Mouse (Mus musculus) thymus, adult 2 months (tissue): ENCODE data around the gene Rln1. TPM values are rescaled to one million over a fixed set of nuclear protein-coding genes. Genes with fewer than 3 reads are reported as not detected.

Experiments
- DNase-seq: peaks from one replicate; pipeline ENCODE4 v3.0.0; 2021
- H3K27ac ChIP-seq: fragments of 200-500 bp; 2 replicates; pipeline ENCODE4 v1.5.1; 2012; ENCODE audit warnings: low read length, control low read depth; ENCODE audit not compliant: control insufficient read depth, insufficient read depth
- H3K27me3 ChIP-seq: fragments of 200-500 bp; 2 replicates; pipeline ENCODE4 v1.6.1; 2012; ENCODE audit warnings: mild to moderate bottlenecking, low read length, moderate library complexity, mixed read lengths; ENCODE audit not compliant: control insufficient read depth, insufficient read depth
- H3K36me3 ChIP-seq: fragments of 200-500 bp; 2 replicates; pipeline ENCODE4 v1.6.1; 2012; ENCODE audit warnings: mild to moderate bottlenecking, low read length, moderate library complexity; ENCODE audit not compliant: control insufficient read depth, insufficient read depth
- H3K4me1 ChIP-seq: fragments of 200-500 bp; replicated peaks from 2 replicates; pipeline ENCODE4 v1.6.1; 2012; ENCODE audit warnings: low read length; ENCODE audit not compliant: control insufficient read depth, insufficient read depth
- H3K4me3 ChIP-seq: fragments of 200-500 bp; 2 replicates; pipeline ENCODE4 v1.5.1; 2012; ENCODE audit warnings: mild to moderate bottlenecking, low read length, control low read depth, moderate library complexity; ENCODE audit not compliant: control insufficient read depth, insufficient read depth
- CTCF ChIP-seq: fragments of 200-500 bp; IDR thresholded peaks from 2 replicates; pipeline ENCODE4 v1.5.1; 2012; ENCODE audit warnings: mild to moderate bottlenecking, control low read depth, low read length, moderate library complexity, borderline replicate concordance; ENCODE audit not compliant: control insufficient read depth, poor library complexity, insufficient read depth; ENCODE audit errors: extremely low read depth
- POLR2A ChIP-seq: fragments of 200-500 bp; IDR thresholded peaks from 2 replicates; pipeline ENCODE4 v1.6.1; 2012; ENCODE audit warnings: mild to moderate bottlenecking, low read length, control low read depth, moderate library complexity; ENCODE audit not compliant: control insufficient read depth, poor library complexity, insufficient read depth; ENCODE audit errors: extremely low read depth
- WGBS: fragments of 180-500 bp; shearing (Covaris S2); methylation state at CpG from one replicate; pipeline ENCODE4 v1.1.7; 2018; 5-methylcytosine and 5-hydroxymethylcytosine counted together
- polyA plus RNA-seq: library from polyadenylated mRNA; depleted of rRNA; stranded (reverse); fragments of >200 nt; gene quantifications from 2 replicates; pipeline ENCODE4 v1.2.3, GENCODE M21; 2012

Gene Rln1
- polyA plus RNA-seq, 1 experiment = 0.20 TPM

DNA sequence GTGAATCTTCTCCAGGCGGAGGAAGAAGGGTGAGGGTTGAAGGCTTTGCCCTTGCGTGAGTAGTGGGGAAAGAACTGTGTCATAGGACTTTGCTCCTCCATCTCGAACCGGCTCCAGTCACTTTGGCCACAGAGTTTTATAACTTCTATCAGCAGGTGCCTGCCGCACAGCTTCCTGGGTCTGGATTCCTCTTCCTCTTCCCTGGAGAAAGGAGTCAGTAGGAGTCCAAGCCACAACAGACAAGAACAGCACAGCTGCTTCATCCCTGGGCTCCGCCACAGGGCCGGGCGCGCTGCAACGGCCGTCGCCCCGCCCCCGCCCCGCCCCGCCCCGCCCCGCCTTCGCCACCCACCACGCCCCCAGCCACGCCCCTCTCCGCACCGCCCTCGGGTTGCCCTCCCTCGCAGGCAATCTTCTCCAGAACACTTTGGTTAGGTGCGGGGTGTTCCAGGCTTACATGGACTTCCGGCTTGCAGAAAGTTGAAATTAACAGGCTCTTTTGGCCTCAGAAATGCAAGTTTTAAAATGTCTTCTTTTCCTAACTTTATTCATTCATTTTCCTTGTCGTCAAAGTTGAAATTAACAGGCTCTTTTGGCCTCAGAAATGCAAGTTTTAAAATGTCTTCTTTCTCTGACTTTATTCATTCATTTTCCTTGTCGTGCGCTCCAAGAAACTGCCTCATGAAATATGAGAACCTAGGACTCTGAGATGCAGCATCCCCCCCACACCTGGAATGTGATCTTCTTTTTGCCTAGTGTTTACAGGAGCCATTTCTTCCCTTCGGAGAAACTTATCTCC lies 9.2 kb downstream of the Rln1 start, which contains the start of gene Insl6:
TSS of gene Insl6 (minus strand) at position 304 of the 799 bp plus-strand sequence.
- WGBS = 5% methylated on average over 31 of the region's 31 CpGs
- H3K4me3 ChIP-seq = peak within 1 kb of the TSS; percentile 65
- no peaks in the 10 kb centered on the region for H3K27me3 ChIP-seq
- H3K4me1 ChIP-seq = peaks cover 12% of the 10 kb centered on the region
- 0 out of 2 replicates have a peak within 1 kb of the TSS, but pooled peaks have one; percentile 42 for H3K27ac ChIP-seq
- no peaks in the 10 kb centered on the region for H3K36me3 ChIP-seq
- TF ChIP-seq CTCF (no peak), POLR2A (no peak)
- peak; percentile 72 for DNase-seq

DNA sequence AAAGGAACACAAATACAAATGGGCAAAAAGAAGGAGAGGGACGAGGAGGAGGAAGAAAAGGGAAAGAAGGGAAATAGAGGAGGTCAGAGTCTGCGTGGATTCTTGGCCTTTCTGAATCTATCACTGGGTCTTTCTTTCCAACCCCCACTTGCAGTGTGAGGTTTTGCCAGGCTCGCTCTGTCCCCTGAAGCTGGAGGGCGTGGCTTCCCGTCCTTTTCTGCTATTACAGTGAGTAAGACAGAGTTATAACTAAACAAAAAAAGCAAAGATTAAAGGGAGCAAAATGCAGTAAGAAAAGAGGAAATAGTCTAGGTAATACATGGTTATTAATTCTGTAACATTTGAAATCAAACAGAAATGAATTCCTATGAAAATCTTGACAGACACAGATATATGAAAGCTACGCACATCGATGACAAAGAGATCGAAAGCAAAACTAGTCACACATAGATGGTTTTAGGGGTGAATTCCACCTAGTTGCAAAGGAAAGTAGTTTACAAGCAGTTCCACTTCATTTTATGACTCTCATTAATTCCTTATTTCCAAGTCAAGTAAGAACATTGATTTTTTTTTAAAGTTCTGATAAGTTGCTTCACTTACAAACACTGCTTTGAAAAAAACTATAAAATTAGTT lies 10.9 kb downstream of the Rln1 start:
- H3K27me3 ChIP-seq = no peaks in the 10 kb centered on the region
- H3K27ac ChIP-seq = peak overlapping the region; percentile 60; the same call in 1 of the 2 replicates
- WGBS = 7% methylated on average over 8 of the region's 8 CpGs
- TF ChIP-seq POLR2A = no peak
- TF ChIP-seq CTCF = no peak
- H3K36me3 ChIP-seq = no peaks in the 10 kb centered on the region
- DNase-seq = peak; percentile 30
- H3K4me3 ChIP-seq = peak overlapping the region; percentile 37
- peaks cover 12% of the 10 kb centered on the region for H3K4me1 ChIP-seq

GRCm38 (mm10) chr19:29312661-29313060 lies 21.8 kb downstream of the Rln1 start:
- DNase-seq = no peak
- Histone ChIP-seq H3K4me1 (no peaks in the 10 kb centered on the region), H3K36me3 (peaks cover 31% of the 10 kb centered on the region), H3K27ac (no peak overlapping the region), H3K27me3 (no peaks in the 10 kb centered on the region), H3K4me3 (no peak overlapping the region)
- 92% methylated on average over 7 of the region's 7 CpGs for WGBS
- TF ChIP-seq POLR2A (no peak), CTCF (no peak)

DNA sequence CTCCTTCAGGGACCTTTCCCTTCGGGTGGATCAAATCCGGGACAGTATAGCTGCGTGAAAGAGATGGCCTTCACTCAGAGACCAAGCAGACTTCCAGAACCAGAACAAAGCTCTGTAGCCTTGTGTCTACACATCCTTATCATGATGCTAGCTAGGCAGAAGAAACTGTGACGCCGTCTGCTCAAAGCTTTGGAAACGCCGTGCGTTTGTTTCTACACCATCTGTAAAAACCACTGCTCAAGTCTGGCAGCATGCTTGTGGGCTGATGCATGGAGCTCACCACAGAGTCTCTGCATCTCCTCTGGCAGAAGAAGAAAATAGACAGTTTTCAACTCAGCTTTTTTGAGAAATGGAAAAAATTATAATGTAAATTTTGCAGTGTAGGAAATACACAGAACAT lies 22.7 kb downstream of the Rln1 start:
- peaks cover 39% of the 10 kb centered on the region for H3K36me3 ChIP-seq
- no peak for TF ChIP-seq POLR2A
- TF ChIP-seq CTCF = no peak
- no peak for DNase-seq

DNA sequence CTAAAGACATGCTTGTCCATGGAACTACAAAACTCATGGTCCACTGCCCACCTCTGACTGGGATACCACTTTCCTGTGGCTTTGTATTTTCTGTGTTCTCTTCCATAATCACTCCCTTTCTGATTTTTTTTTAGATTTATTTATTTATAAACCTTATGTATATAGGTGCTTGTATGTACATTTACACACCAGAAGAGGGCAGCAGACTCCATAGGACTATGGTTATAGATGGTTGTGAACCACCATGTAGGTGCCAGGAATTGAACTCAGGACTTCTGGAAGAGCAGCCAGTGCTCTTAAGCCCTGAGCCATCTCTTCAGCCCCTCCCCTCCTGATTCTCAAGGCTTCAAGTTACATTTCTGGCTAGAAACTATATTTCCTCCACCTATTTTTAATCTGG lies 25.6 kb downstream of the Rln1 start:
- peaks cover 42% of the 10 kb centered on the region for H3K36me3 ChIP-seq
- no peak overlapping the region for H3K4me3 ChIP-seq
- H3K27me3 ChIP-seq = no peaks in the 10 kb centered on the region
- TF ChIP-seq CTCF (no peak), POLR2A (no peak)
- DNase-seq = no peak
- H3K27ac ChIP-seq = no peak overlapping the region
- no peaks in the 10 kb centered on the region for H3K4me1 ChIP-seq

More for the DNA sequence above, 22.7 kb downstream of the Rln1 start:
- Histone ChIP-seq H3K4me1 (no peaks in the 10 kb centered on the region), H3K27me3 (no peaks in the 10 kb centered on the region), H3K27ac (no peak overlapping the region), H3K4me3 (no peak overlapping the region)
- 97% methylated on average over 8 of the region's 8 CpGs for WGBS

- Histone ChIP-seq H3K4me1 (no peaks in the 10 kb centered on the region), H3K27ac (no peak overlapping the region), H3K4me3 (no peak overlapping the region), H3K36me3 (peaks cover 64% of the 10 kb centered on the region), H3K27me3 (no peaks in the 10 kb centered on the region)
- no peak for TF ChIP-seq CTCF
- no peak for TF ChIP-seq POLR2A
- no peak for DNase-seq
- 98% methylated on average over 2 of the region's 2 CpGs for WGBS
Observed at GRCm38 (mm10) chr19:29302119-29302518, 32.4 kb downstream of the Rln1 start.
